Mouse (Mus musculus) telencephalon, adult 2 months (tissue): Measurements from ENCODE around the gene Sbk2.
A peak's percentile ranks its signal among the peaks of the same experiment; 100 is the strongest.
"Not testable (repeated sequence)": the region's sequence is repeated elsewhere in the genome, so short reads cannot be mapped to it uniquely, and the experiment has no call there.

ENCODE experiments used
- DNase-seq: peaks from one replicate; pipeline ENCODE4 v3.0.0-alpha.2; 2011; ENCODE audit warnings: low read depth, low spot score

Gene Sbk2

DNA sequence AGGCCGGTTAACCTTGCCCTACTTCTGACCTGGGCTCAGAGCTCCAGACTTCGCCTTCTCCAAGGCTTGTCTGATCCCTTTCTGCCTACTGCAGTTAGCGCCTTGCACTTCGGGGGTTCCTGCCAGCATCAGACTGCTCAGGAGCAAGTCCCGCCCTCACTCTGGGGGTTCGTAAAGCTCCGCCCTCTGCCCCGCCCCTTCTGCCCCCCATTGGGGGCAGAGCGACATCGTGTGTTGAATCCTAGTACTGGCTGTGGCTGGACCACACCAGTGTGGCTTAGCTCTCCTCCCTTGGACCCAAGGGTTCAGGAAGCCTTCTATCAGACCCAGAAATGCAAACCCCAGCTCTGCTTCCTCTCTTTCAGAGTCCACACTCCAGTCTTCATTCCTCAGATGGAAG is at the start of gene Sbk2:
Gene Sbk2, minus strand, starts transcription at position 135 of the 400 bp plus-strand sequence.
- peak; percentile 19 for DNase-seq

DNA sequence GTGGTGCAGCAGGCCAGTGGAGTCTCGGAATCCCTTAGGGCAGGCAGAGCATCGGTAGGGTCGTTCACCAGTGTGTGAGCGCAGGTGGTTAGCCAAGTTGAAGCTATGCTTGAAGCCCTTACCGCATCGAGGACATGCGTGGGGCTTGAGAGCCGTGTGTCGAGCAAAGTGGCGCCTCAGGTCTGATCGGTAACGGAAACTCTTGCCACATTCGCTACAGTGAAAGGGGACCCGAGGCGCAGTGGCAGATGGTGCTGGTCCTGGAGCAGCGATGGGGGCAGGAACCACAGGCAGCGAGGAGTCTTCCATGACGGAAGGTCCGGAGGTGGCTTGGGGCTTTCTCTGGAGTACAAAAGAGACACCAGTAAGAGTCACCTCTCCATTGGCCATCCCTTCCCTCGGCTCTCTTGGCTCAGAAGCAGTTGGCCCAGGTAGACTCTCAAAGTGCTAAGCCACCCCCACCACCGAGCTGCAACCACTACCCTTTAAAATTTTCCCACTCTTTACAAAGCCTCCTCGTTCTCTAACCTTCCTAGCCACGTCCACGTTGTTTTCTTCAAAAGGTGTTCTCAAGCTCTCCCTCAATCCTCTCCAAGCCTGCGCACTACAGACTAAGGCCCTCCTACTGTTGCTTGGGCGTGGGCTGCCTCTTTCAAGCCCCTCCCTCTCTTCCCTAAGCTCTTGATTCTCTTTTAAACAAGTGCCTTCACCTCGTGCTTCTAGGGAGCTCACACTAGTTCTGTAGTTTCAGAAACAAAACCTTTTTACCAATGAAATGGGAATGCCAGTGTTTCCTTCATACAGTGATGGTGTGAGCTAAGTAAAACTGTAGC is 48.7 kb upstream of the Sbk2 start:
- DNase-seq = no peak

DNA sequence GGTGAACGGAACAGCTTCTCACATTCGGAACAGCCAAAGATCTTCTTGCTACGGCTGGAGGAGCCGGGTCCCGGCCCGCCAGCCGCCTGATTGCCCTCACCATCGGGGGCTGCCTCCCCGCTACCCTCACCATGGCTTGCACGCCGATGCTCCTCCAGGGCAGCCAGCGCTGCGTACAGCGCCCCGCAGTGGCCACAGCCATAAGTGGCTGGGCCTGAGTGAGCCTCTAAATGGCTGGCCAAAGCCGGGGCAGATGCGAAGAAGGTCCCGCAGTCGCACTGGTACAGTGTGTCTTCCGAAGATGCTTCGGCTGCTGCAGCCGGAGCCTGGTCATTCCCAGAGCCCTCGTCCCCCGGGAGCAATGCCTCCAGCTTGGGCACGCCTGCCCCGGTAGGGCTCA is 44.0 kb upstream of the Sbk2 start:
- no peak for DNase-seq

DNA sequence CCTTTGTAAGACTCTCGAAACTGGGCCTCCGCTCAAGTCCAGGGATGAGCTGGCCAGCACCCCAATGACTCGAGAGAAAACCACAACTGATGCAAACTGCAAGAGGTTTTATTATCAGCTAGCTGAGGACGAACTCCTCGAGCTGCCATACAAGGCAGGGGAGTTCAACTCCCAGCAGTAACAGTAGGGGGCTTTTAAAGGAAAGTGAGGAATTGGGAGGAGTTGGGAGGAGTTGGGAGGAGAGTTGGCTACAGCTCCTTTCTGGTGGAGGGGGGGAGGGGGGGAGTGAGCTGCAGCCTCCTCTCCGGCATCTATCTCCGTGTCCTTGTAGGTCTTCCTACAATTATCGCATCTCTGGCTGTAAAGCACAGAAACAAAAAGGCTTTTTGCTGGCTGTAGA is 38.7 kb upstream of the Sbk2 start:
- DNase-seq = not testable (repeated sequence)

DNA sequence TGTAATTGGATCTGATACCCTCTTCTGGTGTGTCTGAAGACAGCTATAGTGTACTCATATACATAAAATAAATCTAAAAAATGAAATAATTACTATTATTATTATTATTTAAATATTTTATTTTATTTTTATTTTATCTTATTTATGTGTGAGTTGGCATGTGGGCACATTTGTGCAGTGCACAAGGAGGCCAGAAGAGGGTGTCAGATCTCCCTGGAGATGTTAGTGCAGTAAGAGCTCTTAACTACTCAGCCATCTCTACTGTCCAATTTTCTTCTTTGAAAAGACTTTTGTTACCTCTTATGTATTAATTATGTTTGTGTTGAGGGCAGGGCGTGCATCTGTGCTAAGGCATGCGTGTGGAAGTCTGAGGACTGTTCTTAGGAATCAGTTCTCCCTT is 35.7 kb upstream of the Sbk2 start:
- no peak for DNase-seq

DNA sequence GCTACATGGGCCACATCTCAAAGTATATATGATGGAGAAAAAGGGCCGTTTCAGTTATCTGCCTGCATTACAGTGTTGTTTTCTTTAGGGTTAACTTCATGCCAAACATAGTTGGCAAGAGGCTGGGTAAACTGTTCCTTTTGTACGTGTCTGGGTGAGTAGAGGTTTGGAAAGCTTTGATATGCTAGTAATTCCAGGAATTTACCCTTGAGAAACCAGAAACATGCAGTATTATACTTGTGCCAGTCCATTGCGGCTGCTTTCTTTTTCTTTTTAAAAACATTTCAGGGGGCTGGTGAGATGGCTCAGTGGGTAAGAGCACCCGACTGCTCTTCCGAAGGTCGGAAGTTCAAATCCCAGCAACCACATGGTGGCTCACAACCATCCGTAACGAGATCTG is 32.7 kb upstream of the Sbk2 start:
- no peak for DNase-seq

DNA sequence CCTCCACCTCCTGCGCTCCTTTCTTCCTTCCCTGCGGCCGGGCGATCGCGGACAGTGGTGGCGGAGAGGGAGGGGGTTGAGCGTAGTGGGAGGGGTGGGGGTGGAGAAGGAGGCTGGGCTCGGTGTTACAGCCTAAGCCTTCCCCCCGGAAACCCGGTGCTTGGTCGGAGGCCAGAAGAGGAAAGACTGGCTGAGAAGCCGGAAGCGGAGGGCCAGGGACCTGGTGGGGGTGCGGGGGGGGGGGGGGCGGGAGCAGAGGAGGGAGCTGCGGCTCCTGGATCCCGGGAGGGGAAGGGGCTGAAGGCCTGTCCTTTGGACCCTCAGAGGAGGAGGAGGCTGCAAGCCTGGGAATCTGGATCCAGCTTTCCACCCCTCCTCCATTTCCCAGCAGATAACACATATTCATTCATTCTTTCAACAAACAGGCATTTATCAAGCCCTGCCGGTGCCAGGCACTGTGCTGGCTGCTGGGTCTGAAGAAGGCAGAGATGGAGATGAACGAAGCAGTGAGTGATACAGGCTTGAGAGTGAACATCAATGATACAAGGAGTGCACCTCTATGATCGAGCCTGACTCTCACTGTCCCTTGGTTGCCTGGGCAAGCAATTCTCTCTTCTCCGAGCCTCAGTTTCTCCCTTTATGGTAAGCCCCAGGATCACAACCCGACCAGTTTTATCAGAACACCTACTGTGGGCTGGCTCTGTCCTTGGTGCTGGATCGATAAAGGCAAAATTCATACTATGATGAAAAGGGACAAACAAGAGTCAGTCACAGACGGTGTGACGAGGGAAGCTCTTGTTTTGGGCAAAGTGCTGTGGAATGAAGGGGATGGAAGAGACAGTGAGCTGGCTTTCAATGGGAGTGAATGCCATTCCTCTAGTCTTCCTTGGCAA is 32.0 kb upstream of the Sbk2 start, which contains the start of gene Zfp579:
Gene Zfp579, minus strand, starts transcription at position 156 of the 893 bp plus-strand sequence.
- peak; percentile 90 for DNase-seq

DNA sequence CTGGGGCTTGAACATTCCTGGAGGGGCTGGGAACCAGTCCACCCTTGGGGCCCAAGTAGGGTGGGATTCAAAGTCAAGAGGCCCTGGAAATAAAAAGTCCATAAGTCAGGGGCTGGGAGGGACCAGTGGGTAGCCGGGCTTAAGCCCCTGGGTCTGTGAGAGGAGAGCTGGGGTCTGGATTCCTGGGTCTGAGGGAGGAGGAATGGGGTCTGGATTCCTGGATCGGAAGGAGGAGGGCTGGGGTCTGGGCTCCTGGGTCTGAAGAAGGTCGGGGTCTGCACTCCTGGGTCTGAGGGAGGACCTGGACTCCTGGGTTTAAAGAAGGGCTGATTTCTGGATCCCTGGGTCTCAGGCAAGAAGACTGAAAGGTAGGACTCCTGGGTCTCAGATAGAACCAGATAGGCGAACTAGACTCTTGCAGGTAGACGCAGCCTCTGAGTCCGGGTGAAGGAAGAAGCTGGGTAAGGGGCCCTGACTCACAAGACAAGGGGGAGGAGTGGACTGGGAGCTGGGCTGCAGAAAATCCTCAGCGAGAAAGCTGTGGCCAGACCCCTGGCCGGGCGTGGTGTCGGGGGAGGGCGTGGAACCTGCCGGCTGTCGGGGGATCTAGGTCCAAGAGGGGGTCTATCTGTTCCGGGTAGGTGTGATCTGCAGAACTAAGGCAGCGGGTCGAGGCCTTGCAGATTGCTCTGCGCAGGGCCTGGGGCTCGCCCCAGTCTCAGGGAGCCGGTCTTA is 31.2 kb upstream of the Sbk2 start:
- no peak for DNase-seq

DNA sequence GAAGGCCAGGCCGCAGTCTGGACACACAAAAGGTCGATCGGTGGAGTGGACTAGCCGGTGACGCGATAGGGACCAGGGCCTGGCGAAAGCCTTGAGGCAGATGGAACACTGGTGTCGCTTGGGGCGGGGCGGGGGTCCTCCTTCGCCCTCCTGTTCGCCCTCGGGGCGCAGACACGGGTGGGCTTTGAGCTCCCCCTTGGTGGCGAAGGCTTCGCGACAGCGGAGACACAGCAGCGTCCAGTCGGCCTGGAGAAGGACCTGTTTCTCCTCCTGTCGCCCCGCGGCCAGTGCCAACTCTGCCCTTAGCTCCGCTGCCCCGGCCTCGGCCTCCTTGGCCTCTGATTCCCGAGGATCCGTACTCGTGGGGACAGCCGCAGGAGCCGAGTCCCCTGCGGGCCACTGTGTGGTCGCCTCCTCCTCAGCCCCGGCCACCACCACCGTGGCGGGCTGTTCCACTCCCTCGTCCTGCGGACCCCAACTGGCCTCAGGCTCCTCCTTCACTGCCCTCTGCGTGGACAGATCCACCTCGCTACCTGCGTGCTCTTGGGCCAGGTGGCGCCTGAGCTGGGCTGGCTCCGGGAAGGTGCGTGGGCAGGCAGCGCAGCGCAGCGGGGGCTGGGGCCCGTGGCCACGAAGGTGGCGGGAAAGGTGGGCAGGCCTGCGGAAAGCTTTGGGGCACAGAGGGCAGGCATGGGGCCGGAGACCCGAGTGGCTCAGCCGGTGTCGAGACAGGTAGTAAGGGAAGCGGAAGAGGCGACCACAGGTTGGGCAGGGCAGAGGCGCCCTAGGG is 30.0 kb upstream of the Sbk2 start:
- no peak for DNase-seq

DNA sequence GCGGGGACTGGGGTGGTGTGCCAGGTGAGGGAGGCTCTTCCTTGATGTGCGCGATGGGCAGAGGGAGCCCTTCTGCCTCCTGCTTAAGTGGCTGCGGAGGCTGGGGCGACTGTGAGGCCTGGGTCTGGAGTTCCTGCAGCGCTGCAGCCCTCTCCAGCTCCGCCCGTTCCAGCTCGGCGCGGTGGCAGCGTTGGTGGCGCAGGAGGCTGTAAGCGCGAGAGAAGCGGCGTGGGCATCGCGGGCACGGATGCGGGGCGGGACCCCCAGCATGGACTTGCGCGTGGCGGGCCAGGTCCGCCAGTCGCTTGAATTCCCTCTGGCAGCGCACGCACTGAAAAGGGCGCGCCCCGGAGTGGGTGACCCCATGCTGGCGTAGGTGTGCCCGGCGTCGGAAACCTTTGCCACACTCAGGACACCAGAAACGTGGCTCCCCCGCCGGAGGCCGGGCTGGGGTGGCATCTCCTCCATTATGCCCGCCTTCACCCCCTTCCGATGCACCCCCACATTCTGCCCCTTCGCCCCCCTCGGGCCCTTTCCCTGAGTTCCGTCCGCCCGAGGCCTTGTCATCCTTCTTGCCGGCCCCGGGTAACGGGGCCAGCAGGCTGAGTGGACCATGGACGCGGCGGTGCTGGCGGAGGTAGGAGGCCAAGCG is 29.3 kb upstream of the Sbk2 start:
- DNase-seq = no peak

DNA sequence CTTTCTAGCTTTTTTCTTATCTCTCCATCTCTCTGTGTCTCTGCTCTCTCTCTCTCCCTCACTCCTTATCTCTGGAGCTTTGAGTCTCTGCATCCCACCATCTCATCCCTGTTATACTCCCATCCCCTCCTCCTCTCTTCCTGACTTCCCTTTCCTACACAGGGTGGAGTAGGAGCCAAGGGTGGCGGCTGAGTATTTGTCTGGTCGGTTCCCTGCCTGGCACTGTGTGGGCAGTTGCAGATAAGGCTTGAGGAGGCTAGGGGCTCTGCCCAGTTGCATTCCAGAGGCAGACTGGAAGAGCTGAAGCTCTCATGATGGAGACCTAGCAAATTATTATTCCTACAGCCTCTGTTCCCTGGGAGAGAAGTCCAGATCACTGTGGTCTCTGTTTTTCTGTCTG is 24.0 kb upstream of the Sbk2 start:
- no peak for DNase-seq

DNA sequence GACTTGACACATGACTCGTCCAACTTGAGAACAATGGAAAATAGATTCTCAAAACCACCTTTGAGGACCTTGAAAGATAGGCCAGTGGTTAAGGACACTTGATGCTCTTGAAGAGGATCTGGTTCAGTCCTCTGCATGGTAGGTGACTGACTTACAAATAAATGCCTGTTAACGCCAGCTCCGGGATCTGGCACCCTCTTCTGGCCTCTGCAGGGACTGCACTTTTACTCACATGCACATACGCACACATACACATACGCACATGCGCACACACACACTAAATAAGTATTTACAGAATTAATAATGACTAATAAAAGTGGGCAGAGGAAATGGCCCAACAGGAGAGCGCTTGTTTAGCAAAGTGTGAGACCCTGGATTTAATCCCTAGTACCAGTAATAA is 12.6 kb upstream of the Sbk2 start:
- DNase-seq = no peak

DNA sequence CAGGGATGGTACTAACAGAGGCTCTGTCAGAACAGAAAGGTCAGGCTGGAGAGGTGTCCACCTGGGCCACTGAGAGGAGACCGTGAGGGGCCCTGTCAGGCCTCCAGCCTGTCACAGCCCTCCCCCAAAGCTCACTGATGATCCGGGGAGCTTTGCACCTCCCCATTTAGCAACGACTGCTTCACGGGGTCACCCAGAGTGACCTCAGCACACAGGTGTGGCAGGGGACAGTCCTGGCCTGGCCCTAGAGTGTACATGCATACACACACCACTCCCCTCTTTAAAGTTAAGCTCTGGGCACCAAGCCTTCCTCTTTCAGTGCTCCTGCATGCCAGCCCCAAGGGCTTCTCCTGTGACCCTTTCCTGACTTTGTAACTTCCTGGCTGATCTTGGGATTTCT is 11.2 kb upstream of the Sbk2 start:
- DNase-seq = no peak

DNA sequence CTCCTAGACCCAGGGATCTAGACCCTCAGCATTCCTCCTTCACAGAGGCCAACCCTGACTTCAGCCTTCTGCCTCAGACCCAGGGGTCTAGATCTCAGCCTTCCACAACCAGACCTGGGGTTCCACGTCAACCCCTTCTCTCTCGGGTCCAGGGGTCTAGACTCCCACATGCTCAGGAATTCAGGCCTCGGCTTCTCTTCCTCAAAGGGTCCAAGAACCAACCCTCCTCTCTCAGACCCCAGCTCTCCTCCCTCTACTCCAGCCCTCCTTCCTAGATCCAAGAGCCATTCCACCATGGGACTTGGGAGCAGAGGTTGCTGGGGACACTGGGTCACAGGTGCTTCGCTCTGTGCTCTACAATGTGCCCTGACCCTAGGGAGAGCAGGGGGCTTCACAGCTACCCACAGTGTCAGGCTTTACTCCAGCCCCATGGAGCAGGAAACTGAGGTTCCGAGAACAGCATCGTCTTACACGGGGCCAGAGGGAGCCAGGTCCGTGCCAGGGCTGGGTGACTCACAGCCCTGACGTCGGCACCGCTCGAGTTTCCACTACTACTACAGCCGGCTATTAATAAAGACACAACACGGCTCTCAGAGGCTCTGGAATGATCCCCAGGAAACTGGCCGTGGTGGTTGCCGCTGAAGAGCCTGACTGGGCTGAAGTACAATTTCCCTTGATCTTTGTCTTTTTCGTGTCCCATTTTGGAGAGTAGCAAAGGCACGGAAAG is 8.3 kb upstream of the Sbk2 start:
- no peak for DNase-seq

DNA sequence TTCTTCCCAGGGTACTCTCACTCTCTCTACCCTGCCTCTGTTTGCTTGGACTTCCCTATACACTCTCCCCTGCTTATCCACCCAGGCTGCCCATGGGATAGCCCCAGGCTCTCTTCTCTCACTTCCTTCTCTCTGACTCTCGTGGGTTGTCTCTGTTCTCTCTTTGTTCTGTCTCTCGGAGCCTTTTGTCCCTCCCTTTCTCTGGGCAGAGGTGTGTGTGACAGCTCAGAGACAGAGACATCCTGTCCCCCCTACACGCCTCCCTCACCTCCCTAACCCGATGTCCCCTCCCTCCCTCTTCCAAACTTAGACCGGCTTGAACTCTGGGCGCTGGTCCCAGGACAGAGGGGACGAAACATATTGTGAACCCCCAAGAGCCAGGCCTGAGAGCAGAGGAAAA is 7.5 kb upstream of the Sbk2 start:
- no peak for DNase-seq

DNA sequence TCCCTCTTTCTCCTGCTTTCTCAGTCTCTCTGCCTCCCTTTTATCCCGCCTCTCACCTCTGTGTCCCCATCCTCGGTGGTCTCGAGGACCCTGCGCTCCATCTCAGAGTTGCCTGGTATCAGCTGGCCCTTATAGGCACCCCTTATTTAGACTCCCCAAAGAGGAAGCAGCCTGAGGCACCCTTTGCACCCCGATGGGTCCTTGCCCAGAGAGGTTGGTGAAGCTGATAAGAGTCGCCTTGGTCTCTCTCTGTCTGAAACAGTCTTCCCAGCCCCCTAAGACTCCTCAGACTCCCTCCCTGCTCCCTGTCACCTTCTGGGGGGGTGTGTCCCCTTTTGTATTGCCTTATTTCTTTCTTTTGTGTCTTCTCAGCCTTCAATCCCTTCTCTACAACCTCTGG is 6.9 kb upstream of the Sbk2 start, which contains the start of gene Sbk3:
Gene Sbk3, minus strand, starts transcription at position 101 of the 400 bp plus-strand sequence.
- no peak for DNase-seq

DNA sequence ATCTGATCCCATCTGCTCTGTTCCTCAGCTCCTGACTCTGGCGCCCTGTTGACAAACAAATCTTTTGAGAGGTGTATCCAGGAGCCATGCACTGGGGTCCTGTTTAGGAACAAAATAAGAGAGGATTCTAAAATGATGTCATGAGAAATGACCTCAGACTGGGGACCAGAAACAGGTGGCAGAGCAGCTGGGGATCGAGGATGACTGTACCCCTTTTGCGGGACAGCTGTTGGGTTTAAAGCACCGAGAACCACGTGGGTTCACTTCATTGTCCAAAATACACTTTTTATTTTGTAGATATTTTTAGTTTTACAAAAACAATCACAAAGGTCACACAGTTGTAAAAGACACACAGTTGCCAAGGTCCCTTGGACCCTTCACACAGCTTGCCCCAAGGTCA is 782 bp upstream of the Sbk2 start:
- DNase-seq = no peak

DNA sequence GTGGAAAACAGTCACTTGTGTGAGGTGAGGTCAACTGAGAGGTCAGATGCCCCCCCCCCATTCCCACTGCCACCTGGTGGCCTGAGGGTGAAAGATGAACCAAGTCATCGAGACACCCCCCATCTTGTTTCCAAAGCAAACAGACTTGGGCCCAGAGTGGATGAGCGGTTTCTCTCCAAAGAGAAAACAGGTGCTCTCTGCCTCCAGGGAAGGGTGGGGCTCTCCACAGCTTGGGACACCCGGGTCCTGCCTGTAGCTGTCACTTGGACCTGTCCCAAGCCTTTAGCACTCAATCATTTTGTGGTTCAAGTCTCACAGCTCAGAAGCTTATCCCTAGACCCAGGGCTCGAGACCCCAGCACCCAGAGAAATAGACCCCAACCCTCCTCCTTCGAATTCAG is 679 bp downstream of the Sbk2 start:
- DNase-seq = no peak

DNA sequence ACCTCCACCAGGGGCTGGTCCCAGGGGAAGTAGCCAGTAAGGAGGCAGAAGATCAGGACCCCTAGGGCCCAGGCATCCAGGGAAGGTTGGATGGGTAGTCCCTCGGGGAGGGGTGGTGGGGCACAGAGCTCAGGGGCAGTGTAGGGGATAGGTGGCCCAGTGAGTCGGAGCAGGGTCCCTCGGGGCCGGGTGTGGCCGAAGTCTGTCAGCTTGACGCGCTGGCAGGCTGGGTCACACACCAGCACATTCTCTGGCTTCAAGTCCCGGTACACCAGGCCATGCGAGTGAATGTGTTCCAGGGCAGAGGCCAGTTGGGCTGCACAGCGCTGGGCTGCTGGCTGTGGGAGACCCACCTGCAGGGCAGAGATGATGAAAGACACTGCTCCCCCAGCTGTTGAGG is 6.8 kb downstream of the Sbk2 start:
- no peak for DNase-seq
